24 mouse cellular contexts compared by ENCODE assay signal in the genomic region with DNA sequence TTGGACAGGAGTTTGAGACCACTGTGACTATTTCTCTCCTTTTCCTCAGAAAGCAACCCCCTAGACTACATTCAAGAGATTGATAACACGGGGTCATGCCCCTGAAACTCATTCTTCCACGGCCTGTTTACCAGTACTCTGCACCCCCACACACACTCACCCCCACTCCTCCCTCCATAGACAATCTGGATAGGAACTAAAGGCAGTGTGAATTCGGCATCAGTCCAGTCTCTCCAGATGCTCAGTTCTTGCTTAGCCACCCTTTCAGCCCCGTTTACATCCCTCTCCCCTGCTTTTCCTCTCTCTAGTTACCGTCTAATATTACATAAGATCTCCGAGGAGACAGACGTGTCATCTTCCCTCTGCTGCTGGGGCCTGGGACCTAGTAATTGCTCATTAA. TPM values are rescaled to one million over a fixed set of nuclear protein-coding genes. Genes with fewer than 3 reads are reported as not detected.
DNase-seq lines count a peak whose midpoint lies in the region; ATAC-seq lines count a peak whose summit lies in the region.
"Had no signal": no experiment of that assay in that cellular context is flagged by ENCODE, and none has a peak within 500 bp of the region (broad histone marks: within the 10 kb centered on the region; RNA-seq: fewer than 3 reads in every experiment).

No protein-coding gene starts in this region.

- no peak overlapping the region for H3K27ac ChIP-seq in kidney, embryonic 14.5 days (ENCODE audit: low read depth, low read length)
- H3K27ac ChIP-seq: embryonic facial prominence, embryonic 12.5 days; heart, embryonic 13.5 days; neural tube, embryonic 13.5 days; stomach, embryonic 15.5 days had no signal

- DNase-seq in cerebellum, postnatal 10 days = peak; percentile 56 to 65
- DNase-seq in cerebellum, postnatal 25 days = no peak
- no peak for DNase-seq in kidney, adult 18-20 months
- peak; percentile 28 for DNase-seq in right cerebral cortex, postnatal 25 days
- DNase-seq in right cerebral cortex, postnatal 10 days (ENCODE audit: low spot score in 2 of 2) = no peak
- no peak for DNase-seq in liver
- DNase-seq: gastrocnemius, postnatal 10 days; kidney, adult 8-10 months; kidney, postnatal 4 days; lung, adult 2 months; midbrain, embryonic 14.5 days; right cerebral cortex, postnatal 14 days; thymus, adult 18-20 months; thymus, postnatal 4 days had no signal

- no peaks in the 10 kb centered on the region for H3K9me3 ChIP-seq in kidney, embryonic 14.5 days (ENCODE audit: control insufficient read depth, low read length)
- H3K9me3 ChIP-seq: embryonic facial prominence, embryonic 12.5 days; heart, embryonic 13.5 days; hindbrain, embryonic 13.5 days; megakaryocyte, embryonic 14.5 days; neural tube, embryonic 13.5 days; stomach, embryonic 15.5 days had no signal

- 0 out of 2 replicates have a peak, but pooled peaks have one; percentile 28 for ATAC-seq in kidney, embryonic 14.5 days (ENCODE audit: low FRiP score, low TSS enrichment)
- ATAC-seq: inflammation-experienced regulatory T-cells, adult 6 months had no signal

- H3K4me1 ChIP-seq in kidney, embryonic 14.5 days (ENCODE audit: control insufficient read depth, insufficient read depth, low read length) = peaks cover 5% of the 10 kb centered on the region; the same call in 1 of the 2 replicates
- H3K4me1 ChIP-seq: stomach, embryonic 15.5 days had no signal

- peaks cover 24% of the 10 kb centered on the region; the same call in 1 of the 2 replicates for H3K36me3 ChIP-seq in kidney, embryonic 14.5 days (ENCODE audit: control insufficient read depth, insufficient read depth, low read length)

- no peak overlapping the region for H3K9ac ChIP-seq in kidney, embryonic 14.5 days (ENCODE audit: low read depth, low read length)
- H3K9ac ChIP-seq: embryonic facial prominence, embryonic 12.5 days; hindbrain, embryonic 13.5 days; neural tube, embryonic 13.5 days; stomach, embryonic 15.5 days had no signal

- no peak overlapping the region for H3K4me2 ChIP-seq in kidney, embryonic 14.5 days (replicated peaks; ENCODE audit: low read depth, low read length)
- H3K4me2 ChIP-seq: embryonic facial prominence, embryonic 12.5 days; heart, embryonic 13.5 days; hindbrain, embryonic 13.5 days; liver, embryonic 11.5 days; neural tube, embryonic 13.5 days; stomach, embryonic 15.5 days had no signal

- no peaks in the 10 kb centered on the region for H3K27me3 ChIP-seq in kidney, embryonic 14.5 days (ENCODE audit: control insufficient read depth, insufficient read depth, low read length)
- H3K27me3 ChIP-seq: CH12.LX; embryonic facial prominence, embryonic 12.5 days; heart, embryonic 13.5 days; hindbrain, embryonic 13.5 days; megakaryocyte, embryonic 14.5 days; neural tube, embryonic 13.5 days; stomach, embryonic 15.5 days had no signal

- no peak overlapping the region for H3K4me3 ChIP-seq in kidney, embryonic 14.5 days (ENCODE audit: low read length)
- H3K4me3 ChIP-seq: embryonic facial prominence, embryonic 12.5 days; heart, embryonic 13.5 days; hindbrain, embryonic 13.5 days; megakaryocyte, embryonic 14.5 days; neural tube, embryonic 13.5 days; stomach, embryonic 15.5 days had no signal

- 43% methylated on average over 7 of the region's 7 CpGs for WGBS in kidney, embryonic 14.5 days

RNA-seq across cellular contexts. Expression of gene Crebrf, which starts 21.3 kb away (rescaled TPM):
- 4.9 and 10.5 TPM in 2 replicates for polyA plus RNA-seq in kidney, embryonic 14.5 days (2014; fragmentation: Nextera tagmentation; extraction: Ambion mirVana)

RNA-seq across cellular contexts. Expression of gene Atp6v0e, which starts 31.1 kb away (rescaled TPM):
- 192 and 214 TPM in 2 replicates for polyA plus RNA-seq in kidney, embryonic 14.5 days (2014; fragmentation: Nextera tagmentation; extraction: Ambion mirVana)

Comparison
In these comparisons a context has a peak if more than half of its experiments do, and no peak if none do; other contexts are left out.
1. DNase-seq: peak in cerebellum, postnatal 10 days (2 of 2) and right cerebral cortex, postnatal 25 days (single experiment); none in cerebellum, postnatal 25 days (0 of 2), kidney, adult 18-20 months (single experiment), right cerebral cortex, postnatal 10 days (0 of 2) and liver (single experiment).